Mouse (Mus musculus) urinary bladder, postnatal 14 days (tissue): ENCODE measurements at regions not wholly inside any gene's neighbourhood (a gene's known extent, or its start where the extent isn't known, plus 50 kb on each side); places are given as distances from the start of the nearest gene placed in this dataset.
"Not testable (repeated sequence)": the region's sequence is repeated elsewhere in the genome, so short reads cannot be mapped to it uniquely, and the experiment has no call there.

Source experiments
- DNase-seq: peaks from one replicate; pipeline ENCODE4 v3.0.0; 2021; ENCODE audit warnings: low spot score

DNA sequence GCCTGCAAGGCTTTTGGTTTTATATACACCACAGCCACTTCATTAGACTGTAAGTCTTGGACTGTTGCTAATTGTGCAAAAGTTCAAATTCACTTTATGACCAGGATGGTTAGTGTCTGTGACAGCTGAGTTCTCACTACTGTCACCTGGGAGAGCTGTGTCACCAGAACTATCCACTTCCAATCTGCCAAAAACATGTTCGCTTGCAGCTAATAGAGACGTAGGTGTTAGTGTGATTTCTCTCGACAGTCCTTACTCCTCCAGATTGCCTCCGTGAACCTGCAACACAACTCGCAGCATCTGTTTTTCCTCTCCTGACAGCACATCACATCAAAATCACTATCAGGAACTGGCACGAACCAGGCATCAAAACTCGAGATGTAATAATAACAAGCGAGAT lies 491.3 kb upstream of the Klf6 start:
- no peak for DNase-seq

DNA sequence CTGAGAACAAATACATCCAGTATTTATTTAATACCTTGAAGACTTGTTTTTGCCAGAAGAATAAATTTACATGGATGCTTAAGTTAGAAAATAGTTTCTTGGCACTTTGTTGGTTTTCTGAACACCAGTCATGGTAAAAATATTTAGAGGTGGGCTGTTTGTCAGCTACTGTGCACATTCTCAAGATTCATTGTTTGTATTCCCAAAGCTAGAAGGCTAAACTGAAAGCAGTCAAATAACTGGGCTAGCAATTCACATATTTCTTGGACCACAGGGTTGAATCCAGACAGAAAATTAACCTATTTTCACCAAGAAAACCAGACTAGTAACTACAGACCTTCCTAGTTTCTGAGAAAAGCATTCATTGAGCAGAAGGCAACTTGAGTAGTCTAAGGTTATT lies 488.1 kb upstream of the Klf6 start:
- no peak for DNase-seq

DNA sequence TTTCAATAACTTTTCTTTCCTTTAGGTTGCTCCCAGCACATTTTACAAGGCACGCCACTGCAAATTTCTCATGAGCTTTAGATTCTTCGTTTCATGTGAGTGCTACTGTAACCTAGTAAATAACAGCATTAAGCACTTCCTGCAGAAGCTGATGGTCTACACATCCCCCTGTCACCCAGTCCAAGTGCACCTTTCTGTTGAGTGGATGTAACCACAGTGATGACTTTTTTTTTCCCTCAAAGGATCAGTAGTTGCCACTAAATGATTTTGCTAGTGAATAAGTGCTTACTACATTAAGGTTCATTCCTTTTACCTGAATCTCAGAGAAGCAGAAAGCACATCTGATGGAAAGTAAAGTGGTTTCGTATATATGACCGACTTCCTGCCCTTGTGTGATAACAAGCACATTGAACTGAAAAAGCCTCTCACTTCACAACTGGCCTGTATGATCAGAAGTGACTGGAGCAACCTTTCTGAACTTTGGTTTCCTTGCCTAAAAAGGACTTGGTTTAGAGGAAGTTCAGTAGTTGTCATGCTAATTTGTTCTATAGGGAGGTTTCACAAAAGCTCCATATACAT lies 453.0 kb upstream of the Klf6 start:
- DNase-seq, result no peak

DNA sequence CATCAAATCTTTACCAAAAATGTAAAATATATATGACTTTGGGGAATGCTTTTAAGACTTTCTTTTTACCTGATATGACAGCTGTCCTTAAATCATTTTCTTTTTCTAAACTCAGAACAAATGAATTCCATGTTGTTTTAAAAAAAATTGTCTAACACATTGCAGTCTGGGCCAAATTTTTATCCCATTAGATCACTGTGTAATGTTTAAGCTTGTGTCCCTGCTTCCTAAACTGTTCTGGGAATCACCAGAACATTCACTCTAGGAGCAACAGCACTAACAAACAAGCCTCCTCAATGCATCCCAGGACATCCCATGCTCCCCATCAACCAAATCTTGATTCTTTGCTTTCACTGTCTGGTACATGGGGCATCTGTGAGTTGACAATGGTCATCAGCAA lies 449.2 kb upstream of the Klf6 start:
- DNase-seq, result no peak

- DNase-seq, result not testable (repeated sequence)
These were observed 448.3 kb upstream of the Klf6 start for GRCm38 (mm10) chr13:5413009-5413408.

- DNase-seq, result peak; percentile 21
These were observed 437.2 kb upstream of the Klf6 start for GRCm38 (mm10) chr13:5424110-5424509.

DNA sequence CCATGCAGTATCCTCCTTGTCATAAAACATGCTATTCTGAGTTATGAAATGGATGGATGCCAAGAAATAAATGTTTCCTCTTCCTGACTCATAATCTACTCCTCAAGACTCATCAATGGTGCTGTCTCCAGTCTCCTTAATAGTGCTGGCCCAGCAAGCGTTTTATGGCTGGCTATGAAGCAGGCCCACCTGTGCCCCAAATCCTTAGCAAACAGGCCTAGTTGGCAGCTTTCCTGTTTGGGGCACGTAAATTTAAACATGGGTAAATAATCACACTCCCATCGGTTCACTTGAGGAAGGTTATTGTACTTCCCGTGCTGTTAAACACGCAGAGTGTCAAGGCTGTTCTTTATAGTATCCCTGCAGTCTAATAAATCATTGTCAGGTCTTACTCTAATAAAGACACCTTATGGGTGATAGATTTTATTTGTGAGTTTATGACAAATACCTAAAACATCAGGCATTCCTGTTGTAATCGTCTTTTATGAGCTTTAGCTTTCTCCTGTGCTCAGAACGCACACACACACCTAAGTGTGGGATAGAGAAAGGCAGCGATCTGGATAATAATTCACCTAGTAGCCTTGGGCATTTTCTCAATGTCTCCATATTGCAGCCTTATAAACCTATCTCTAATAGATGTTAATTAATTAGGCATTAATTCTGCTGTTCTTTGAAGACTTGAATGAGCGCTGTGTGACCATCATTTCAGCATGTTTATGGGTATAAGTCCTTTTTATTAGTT lies 435.6 kb upstream of the Klf6 start:
- no peak for DNase-seq

- no peak for DNase-seq
These were observed 427.6 kb upstream of the Klf6 start for GRCm38 (mm10) chr13:5433652-5434051.

DNA sequence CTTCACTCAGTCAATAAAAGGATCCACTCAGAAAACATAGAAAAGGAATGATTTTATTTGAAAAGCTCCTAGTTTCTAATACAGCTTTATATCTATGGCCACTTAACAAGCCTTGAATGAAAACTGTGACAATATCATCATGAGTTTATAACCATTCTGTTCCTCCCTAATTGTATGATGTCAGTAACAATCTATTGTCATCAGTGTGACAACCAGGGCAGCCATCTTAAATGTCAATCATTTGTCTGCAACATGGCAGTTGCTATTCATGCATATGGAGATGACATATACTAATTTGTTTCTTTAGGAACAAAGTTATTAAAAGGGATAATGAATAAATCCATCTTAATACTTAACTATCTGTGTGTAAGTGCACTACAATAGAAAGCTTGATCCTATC lies 426.2 kb upstream of the Klf6 start:
- DNase-seq, result no peak

DNA sequence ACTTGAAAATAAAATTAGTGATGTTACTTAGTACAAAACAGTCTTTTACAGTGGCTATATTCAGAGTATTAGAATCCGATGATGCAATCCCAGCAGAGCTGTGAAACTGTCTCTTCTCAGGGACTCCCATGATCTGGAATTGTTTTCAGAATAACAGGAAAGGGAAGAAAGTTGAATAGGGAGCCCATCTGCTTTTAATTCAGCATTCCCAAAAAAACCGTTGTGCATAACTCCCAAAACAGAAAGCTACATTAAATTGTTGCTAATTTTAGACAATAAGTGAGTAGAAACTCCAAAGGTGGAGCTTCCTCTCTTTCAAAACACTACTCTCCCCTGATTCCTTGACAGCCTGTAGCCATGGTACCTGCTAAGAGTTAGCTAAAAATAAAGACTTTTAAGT lies 425.1 kb upstream of the Klf6 start:
- DNase-seq, result no peak

DNA sequence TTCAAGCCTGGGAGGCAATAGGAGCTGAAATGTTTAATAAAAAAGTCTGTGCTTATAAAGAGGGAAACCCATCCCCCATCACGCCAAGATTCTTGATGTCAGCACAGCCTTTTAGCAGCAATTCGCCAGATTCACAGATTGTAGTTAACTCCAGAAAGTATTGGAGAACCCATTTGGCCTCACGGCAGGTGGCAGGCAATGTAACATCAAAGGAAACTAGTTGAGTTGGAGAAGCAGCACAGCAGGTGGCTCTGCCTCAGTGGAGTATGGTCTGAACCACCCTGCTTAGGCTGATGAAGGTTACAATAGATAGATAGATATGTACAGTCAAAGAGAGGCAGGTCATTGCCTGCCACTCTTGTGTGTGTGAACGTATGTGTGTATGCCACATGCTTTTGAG lies 420.8 kb upstream of the Klf6 start:
- no peak for DNase-seq

DNA sequence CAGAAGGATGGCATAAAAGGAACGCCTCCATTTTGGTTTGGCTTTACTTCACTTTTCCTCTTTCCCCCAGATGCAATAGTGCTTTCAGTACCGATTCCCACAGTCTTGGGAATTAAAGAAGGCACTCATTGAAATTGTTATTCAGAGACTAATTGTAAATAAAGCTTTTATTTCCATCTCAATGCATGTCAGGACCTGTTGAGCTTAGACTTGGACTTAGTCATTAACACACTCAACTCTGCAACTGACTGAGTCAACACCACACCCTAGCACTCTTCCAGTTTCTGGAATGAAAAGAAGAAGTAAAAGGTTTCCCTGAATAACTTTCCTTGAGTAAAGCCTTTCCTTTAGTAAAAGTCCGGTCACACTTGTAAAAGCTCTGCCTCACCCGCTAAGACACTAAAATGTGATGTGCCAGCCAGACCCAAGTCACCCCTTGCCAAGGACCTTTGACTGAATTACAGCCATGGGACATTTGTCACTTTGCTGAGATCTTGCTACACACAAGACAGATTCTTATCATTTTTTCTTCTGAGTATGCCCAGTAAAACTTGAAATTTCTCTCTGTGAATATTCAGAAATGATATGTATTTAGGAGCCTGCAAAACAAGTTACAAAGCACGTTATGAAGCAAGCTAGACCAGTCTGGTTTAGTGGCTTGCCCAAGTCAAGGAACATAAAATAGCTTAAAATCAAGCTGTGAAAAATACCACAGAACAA lies 416.4 kb upstream of the Klf6 start:
- peak; percentile 42 for DNase-seq

DNA sequence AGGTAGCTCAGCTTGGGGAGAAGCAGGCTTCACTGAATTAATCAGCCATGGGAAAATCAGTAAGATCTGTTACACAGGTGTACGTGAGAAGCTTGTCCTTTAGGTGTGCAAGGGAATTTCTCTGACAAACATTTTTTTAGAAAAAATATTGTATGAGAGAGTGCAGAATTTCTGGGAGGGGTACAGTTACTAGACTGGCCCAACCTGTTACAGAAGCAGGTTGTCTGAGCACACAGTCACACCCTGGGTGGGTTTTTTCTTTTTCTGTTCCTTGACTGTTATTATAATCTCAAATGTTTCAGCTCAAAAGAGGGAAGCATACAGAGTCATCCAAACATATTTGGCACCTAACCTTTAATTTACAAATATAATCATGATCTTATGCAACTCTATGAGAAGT lies 412.7 kb upstream of the Klf6 start:
- DNase-seq, result no peak

- no peak for DNase-seq
These were observed 380.5 kb upstream of the Klf6 start for GRCm38 (mm10) chr13:5480779-5481178.

GRCm38 (mm10) chr13:5492266-5492665 lies 369.0 kb upstream of the Klf6 start:
- DNase-seq, result no peak

- no peak for DNase-seq
These were observed 363.7 kb upstream of the Klf6 start for GRCm38 (mm10) chr13:5497535-5497934.

- DNase-seq, result no peak
These were observed 349.5 kb upstream of the Klf6 start for GRCm38 (mm10) chr13:5511784-5512183.

DNA sequence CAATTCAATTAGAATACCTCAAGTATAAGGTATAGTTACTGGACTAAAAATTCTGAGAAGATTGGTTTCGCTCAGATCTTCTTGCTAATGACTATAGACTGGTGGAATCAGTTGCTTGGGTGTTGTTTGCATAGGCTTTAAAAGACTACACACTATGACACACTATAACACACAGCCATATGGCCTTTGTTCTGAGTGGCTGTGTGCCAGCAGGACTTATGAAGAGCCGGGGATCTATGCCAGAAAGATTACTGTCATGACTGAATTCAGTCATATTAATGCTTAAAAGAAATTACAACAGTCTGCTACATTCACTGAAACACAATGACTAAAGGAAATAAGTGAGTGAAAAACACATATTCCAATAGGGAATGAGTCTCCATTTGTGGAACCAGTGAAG lies 345.7 kb upstream of the Klf6 start:
- no peak for DNase-seq

DNA sequence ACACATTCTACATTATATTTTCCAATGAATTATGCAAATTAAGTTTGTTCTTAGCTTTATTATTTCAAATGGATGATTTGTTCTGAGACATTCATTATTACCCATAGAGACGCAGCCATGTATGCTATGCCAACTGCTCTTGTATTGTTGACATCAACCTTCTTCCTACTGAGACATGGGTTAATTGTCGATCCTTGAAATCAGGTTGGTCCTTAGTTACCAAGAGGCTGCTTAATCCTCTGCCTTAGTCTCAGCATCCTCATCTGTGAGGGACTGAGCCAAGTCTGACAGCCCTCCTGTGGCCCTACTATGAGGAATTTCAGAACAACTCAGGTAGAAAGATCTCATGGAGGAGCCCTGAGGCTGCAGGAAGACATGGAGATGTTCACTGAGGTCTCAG lies 345.2 kb upstream of the Klf6 start:
- no peak for DNase-seq

DNA sequence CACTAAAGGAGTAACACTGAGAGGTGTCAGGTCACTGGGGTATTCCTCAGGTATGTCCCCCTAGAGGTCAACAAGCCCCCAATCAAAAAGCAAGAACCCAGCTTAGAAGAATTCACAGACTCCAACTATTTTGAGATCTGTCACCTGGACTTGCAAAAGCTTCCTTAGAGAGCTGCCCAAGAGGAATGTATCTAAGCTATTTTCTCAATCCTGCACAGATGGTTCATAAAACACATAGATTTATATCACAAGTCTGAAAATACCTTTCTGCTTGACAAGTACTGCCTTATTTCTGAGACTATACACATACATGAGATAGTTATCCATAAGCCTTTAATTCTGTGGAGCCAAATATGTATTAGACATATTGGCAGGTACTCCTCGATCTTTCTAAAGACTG lies 342.1 kb upstream of the Klf6 start:
- no peak for DNase-seq

DNA sequence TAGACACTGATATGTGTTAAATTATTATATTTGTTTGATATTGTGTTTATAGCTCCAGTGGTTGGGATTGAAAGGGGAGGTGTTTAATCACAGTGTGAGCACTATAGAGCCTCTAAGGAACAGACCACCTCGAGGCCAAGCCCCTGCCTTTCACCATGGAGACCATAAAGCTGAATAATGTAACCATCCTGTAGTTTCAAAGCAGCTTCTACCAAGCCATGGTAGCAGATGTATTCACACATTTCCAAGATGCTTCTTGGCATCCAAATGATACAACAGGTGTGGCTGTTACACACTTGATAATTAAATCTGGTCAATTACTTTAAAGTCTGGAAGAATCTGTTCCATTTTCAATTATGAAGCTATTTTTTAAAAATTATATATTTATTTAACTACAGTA lies 341.7 kb upstream of the Klf6 start:
- DNase-seq, result no peak

- no peak for DNase-seq
These were observed 333.9 kb upstream of the Klf6 start for GRCm38 (mm10) chr13:5527400-5527799.

DNA sequence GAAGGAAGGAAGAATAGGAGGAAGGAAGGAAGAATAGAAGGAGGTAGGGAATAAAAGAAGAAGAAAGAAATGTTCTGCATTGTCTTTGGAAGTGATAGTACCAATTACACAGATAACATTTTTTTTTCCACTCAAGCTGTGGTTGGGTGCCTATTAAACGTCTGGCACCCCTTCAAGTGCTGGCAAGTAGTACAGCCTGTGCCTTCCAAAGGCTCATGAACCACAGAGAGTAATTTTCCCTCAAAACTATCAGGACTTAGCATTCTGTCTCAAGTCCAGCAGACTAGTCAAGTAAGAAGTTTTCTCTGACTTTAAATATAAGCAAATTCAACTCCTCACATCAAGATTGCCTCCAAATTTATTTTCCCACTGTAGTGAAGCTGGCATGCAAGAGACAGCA lies 321.0 kb upstream of the Klf6 start:
- DNase-seq, result no peak

DNA sequence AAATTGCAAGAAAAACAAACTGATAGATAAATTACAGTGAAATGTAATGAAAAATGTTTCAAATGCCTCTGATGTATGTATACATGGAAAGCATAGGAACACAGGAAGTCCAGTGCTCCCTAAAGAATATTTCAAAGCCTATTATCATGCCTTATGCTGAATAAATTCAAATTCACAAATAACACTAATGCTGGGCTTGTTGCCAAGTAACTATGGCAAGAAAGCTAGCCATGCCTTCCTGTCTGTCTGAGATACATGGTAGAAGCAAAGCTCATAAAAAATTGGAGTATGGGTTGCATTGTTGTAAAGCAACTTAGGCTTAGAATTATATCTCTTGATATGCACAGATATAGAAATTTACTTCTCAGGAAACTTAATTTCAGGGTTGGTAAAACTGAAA lies 315.8 kb upstream of the Klf6 start:
- no peak for DNase-seq
